In the genomic region with DNA sequence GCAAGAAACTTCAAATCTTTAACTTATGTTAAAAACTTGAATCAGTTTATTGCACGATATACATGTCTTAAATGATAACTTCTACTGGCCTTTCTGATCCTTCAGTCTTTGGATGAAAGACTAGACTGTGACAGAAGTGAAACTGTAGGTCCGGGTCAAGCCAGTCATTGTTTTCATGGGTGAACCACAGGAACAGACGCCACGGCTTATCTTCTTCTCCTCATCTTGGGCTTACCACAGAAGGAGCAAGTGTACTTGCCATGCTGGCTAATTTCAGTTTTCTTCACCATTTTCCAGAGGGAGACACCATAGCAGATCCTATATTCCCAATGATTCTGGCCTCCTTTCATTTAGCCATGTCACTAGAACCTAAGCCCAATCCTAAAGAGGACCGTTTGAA, we compare ENCODE assay signal across 24 mouse cellular contexts. TPM values are rescaled to one million over a fixed set of nuclear protein-coding genes. Genes with fewer than 3 reads are reported as not detected.
DNase-seq lines count a peak whose midpoint lies in the region; ATAC-seq and TF ChIP-seq lines count a peak whose summit lies in the region.
"Had no signal": no experiment of that assay in that cellular context is flagged by ENCODE, and none has a peak within 500 bp of the region (broad histone marks: within the 10 kb centered on the region; RNA-seq: fewer than 3 reads in every experiment).

No protein-coding gene starts in this region.

- 91% methylated on average over 5 of the region's 5 CpGs for WGBS in intestine, postnatal 0 days
- WGBS in kidney, embryonic 15.5 days = 93% methylated on average over 5 of the region's 5 CpGs

- H3K4me2 ChIP-seq in intestine, postnatal 0 days (replicated peaks; ENCODE audit: low read depth) = no peak overlapping the region
- no peak overlapping the region for H3K4me2 ChIP-seq in kidney, embryonic 15.5 days
- H3K4me2 ChIP-seq: embryonic facial prominence, embryonic 13.5 days; forebrain, embryonic 12.5 days; forebrain, embryonic 15.5 days; heart, embryonic 11.5 days; hindbrain, embryonic 12.5 days; hindbrain, embryonic 15.5 days had no signal

- no peaks in the 10 kb centered on the region for H3K9me3 ChIP-seq in intestine, postnatal 0 days (ENCODE audit: control insufficient read depth)
- no peaks in the 10 kb centered on the region for H3K9me3 ChIP-seq in kidney, embryonic 15.5 days (replicated peaks)
- H3K9me3 ChIP-seq: embryonic facial prominence, embryonic 10.5 days; embryonic facial prominence, embryonic 13.5 days; forebrain, embryonic 12.5 days; forebrain, embryonic 15.5 days; G1E; hindbrain, embryonic 12.5 days; hindbrain, embryonic 15.5 days had no signal

- peak; percentile 34 for DNase-seq in CD4-positive helper T cell, adult 2 months (ENCODE audit: low read depth, low spot score)
- no peak for DNase-seq in spleen, adult 12 weeks (ENCODE audit: low spot score)
- DNase-seq: adrenal gland, postnatal 10 days; adrenal gland, postnatal 36 days; cerebellum, adult 2 months; cerebellum, adult 9-11 months; cerebellum, postnatal 25 days; embryo, embryonic 11 days; gastrocnemius, postnatal 10 days; gastrocnemius, postnatal 36 days had no signal

- ATAC-seq in granulocyte monocyte progenitor cell, adult 5-6 weeks (replicated peaks; ENCODE audit: poor library complexity, severe bottlenecking) = peak; percentile 53; the same call in 1 of the 2 replicates
- peak; percentile 61 for ATAC-seq in megakaryocyte progenitor cell, adult 5-6 weeks (replicated peaks; ENCODE audit: poor library complexity)
- no peak for ATAC-seq in intestine, postnatal 0 days
- no peak for ATAC-seq in kidney, embryonic 15.5 days (replicated peaks; ENCODE audit: low FRiP score)
- ATAC-seq: forebrain, embryonic 15.5 days; Patski had no signal

- H3K4me3 ChIP-seq in intestine, postnatal 0 days (ENCODE audit: low read depth, low read length) = no peak overlapping the region
- no peak overlapping the region for H3K4me3 ChIP-seq in kidney, embryonic 15.5 days (replicated peaks)
- H3K4me3 ChIP-seq: embryonic facial prominence, embryonic 10.5 days; embryonic facial prominence, embryonic 13.5 days; erythroblast, embryonic 14.5 days; forebrain, embryonic 12.5 days; forebrain, embryonic 15.5 days; hindbrain, embryonic 12.5 days; hindbrain, embryonic 15.5 days had no signal

- no peak overlapping the region for H3K27ac ChIP-seq in intestine, postnatal 0 days (ENCODE audit: low read depth, low read length)
- no peak overlapping the region for H3K27ac ChIP-seq in kidney, embryonic 15.5 days
- H3K27ac ChIP-seq: embryonic facial prominence, embryonic 10.5 days; embryonic facial prominence, embryonic 13.5 days; forebrain, embryonic 12.5 days; forebrain, embryonic 15.5 days; hindbrain, embryonic 12.5 days; hindbrain, embryonic 15.5 days had no signal

- H3K9ac ChIP-seq in intestine, postnatal 0 days (ENCODE audit: low read depth, low read length) = no peak overlapping the region
- H3K9ac ChIP-seq in kidney, embryonic 15.5 days = no peak overlapping the region
- H3K9ac ChIP-seq: embryonic facial prominence, embryonic 13.5 days; forebrain, embryonic 12.5 days; forebrain, embryonic 15.5 days; hindbrain, embryonic 12.5 days; hindbrain, embryonic 15.5 days had no signal

- H3K36me3 ChIP-seq in intestine, postnatal 0 days (ENCODE audit: control insufficient read depth, insufficient read depth) = peaks cover 26% of the 10 kb centered on the region
- peaks cover 46% of the 10 kb centered on the region for H3K36me3 ChIP-seq in kidney, embryonic 15.5 days

- no peaks in the 10 kb centered on the region for H3K27me3 ChIP-seq in intestine, postnatal 0 days (replicated peaks; ENCODE audit: control insufficient read depth, insufficient read depth, low read length)
- H3K27me3 ChIP-seq in kidney, embryonic 15.5 days = no peaks in the 10 kb centered on the region
- H3K27me3 ChIP-seq: embryonic facial prominence, embryonic 13.5 days; forebrain, embryonic 12.5 days; forebrain, embryonic 15.5 days; hindbrain, embryonic 12.5 days; hindbrain, embryonic 15.5 days; Patski had no signal

- no peaks in the 10 kb centered on the region for H3K4me1 ChIP-seq in intestine, postnatal 0 days (replicated peaks; ENCODE audit: control insufficient read depth, insufficient read depth, low read length)
- no peaks in the 10 kb centered on the region for H3K4me1 ChIP-seq in kidney, embryonic 15.5 days
- H3K4me1 ChIP-seq: embryonic facial prominence, embryonic 10.5 days; embryonic facial prominence, embryonic 13.5 days; forebrain, embryonic 12.5 days; forebrain, embryonic 15.5 days; hindbrain, embryonic 12.5 days; hindbrain, embryonic 15.5 days had no signal

- no peak for TF ChIP-seq CTCF in intestine, postnatal 0 days (IDR thresholded peaks at IDR 0.05; ENCODE audit: low read depth)

RNA-seq across cellular contexts. Expression of gene Zc3h13, which starts 36.1 kb away (rescaled TPM):
- 20.1 and 26.8 TPM in 2 replicates for total RNA-seq in granulocyte monocyte progenitor cell, adult 5-6 weeks (2014; fragmentation: Nextera tagmentation)
- total RNA-seq in granulocyte monocyte progenitor cell, adult 5-6 weeks (2017) = 24.5 and 29.2 TPM in 2 replicates
- total RNA-seq in megakaryocyte progenitor cell, adult 5-6 weeks (2015) = 23.4 and 31.9 TPM in 2 replicates
- total RNA-seq in megakaryocyte progenitor cell, adult 5-6 weeks (2017) = 23.7 and 26.9 TPM in 2 replicates
- 18.7 and 18.9 TPM in 2 replicates for polyA plus RNA-seq in intestine, postnatal 0 days (2015; fragmentation: Nextera tagmentation; extraction: Ambion mirVana)
- polyA plus RNA-seq in kidney, embryonic 15.5 days (2015; fragmentation: Nextera tagmentation; extraction: Ambion mirVana) = 34.0 and 36.1 TPM in 2 replicates

Comparison
In these comparisons a context has a peak if more than half of its experiments do, and no peak if none do; other contexts are left out.
1. ATAC-seq: peak in granulocyte monocyte progenitor cell, adult 5-6 weeks (single experiment) and megakaryocyte progenitor cell, adult 5-6 weeks (single experiment); none in intestine, postnatal 0 days (single experiment) and kidney, embryonic 15.5 days (single experiment).